Mouse (Mus musculus) B cell, adult 62 days (primary cell): ENCODE measurements around the gene Dleu7. TPM values are rescaled to one million over a fixed set of nuclear protein-coding genes. Genes with fewer than 3 reads are reported as not detected.

Source experiments
- total RNA-seq: library from RNA; stranded (reverse); gene quantifications from 4 replicates; pipeline ENCODE4 v1.2.4, GENCODE M21; 2023

The Dleu7 gene
- total RNA-seq, result not detected in 4 replicates

GRCm38 (mm10) chr14:62292488-62293339, at the start of gene Dleu7, which contains the start of gene Rnaseh2b:
Gene Dleu7, minus strand, starts transcription at chr14:62293047.
Gene Rnaseh2b, plus strand, starts transcription at chr14:62292589.

Other genes starting within 250 kb of the Dleu7 start
- 12.6 to 16.1 TPM (median 15.7 TPM) in 4 replicates for gene Rnaseh2b, start 458 bp downstream of the Dleu7 start, total RNA-seq
- gene Gucy1b2, start 163.2 kb upstream of the Dleu7 start, total RNA-seq, result not detected in 4 replicates